Mouse (Mus musculus) olfactory bulb, adult 2 months (tissue): ENCODE results near the gene Sumo1. TPM values are rescaled to one million over a fixed set of nuclear protein-coding genes. Genes with fewer than 3 reads are reported as not detected.

Source experiments
- H3K27ac ChIP-seq: fragments of 200-500 bp; 2 replicates; pipeline ENCODE4 v1.5.1; 2012; ENCODE audit warnings: low read depth, low read length; ENCODE audit not compliant: insufficient read depth
- H3K4me1 ChIP-seq: fragments of 200-500 bp; 2 replicates; pipeline ENCODE4 v1.6.1; 2012; ENCODE audit warnings: low read length; ENCODE audit not compliant: control insufficient read depth, insufficient read depth
- H3K4me3 ChIP-seq: fragments of 200-500 bp; 2 replicates; pipeline ENCODE4 v1.5.1; 2012; ENCODE audit warnings: mild to moderate bottlenecking, low read depth, low read length, moderate library complexity; ENCODE audit not compliant: insufficient read depth
- CTCF ChIP-seq: fragments of 200-500 bp; IDR thresholded peaks from 2 replicates; pipeline ENCODE4 v1.5.1; 2012; ENCODE audit warnings: low read depth, mild to moderate bottlenecking, low read length, moderate library complexity; ENCODE audit not compliant: insufficient read depth
- POLR2A ChIP-seq: fragments of 200-500 bp; IDR thresholded peaks from 2 replicates; pipeline ENCODE4 v1.6.1; 2012; ENCODE audit warnings: mild to moderate bottlenecking, low read depth, low read length, moderate library complexity; ENCODE audit not compliant: insufficient read depth
- WGBS: fragments of 180-500 bp; shearing (Covaris S2); methylation state at CpG from one replicate; pipeline ENCODE4 v1.1.7; 2018; 5-methylcytosine and 5-hydroxymethylcytosine counted together
- polyA plus RNA-seq: library from polyadenylated mRNA; stranded (reverse); fragments of >200 nt; gene quantifications from 2 replicates; pipeline ENCODE4 v1.2.4, GENCODE M21; 2012; ENCODE audit warnings: low replicate concordance; ENCODE audit not compliant: missing spikeins, insufficient read depth, insufficient read length

Gene Sumo1
- polyA plus RNA-seq, 1 experiment: not detected

- WGBS: 80% methylated on average over 6 of the region's 6 CpGs
- TF ChIP-seq CTCF (no peak), POLR2A (no peak)
- Histone ChIP-seq H3K4me3 (no peak overlapping the region), H3K4me1 (no peaks in the 10 kb centered on the region; the same call in 1 of the 2 replicates), H3K27ac (no peak overlapping the region)
Observed at GRCm38 (mm10) chr1:59550227-59550626, 120.4 kb downstream of the Sumo1 start.

DNA sequence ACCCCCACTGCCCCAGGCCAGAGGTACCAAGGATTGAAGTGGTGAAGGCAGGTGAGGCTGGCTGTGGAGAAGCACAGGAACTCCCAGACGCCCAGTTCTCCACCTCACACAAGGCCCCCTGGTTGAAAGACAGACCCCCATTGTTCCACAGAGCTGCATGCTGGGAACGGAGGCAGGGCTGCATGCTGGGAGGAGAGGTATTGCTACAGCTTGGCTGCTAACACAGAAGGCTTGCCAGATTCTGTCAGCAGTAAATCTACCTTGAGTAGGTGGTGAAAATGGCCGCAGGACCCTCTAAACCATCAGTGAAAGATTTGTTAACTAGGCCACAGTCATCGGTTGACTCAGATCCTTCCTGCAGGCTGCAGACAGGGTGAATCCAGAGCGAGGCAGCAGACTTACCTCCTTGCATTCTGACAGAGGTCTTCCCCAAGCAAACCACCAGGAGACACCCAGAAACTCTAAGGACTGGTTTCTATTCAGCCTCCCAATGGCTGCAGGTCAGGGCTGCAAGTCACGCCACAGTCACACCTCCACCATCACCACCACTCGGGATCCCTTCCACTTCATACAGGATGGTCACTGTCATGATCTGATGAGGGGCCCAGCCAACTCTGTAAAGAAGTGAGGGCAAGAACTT, 121.5 kb downstream of the Sumo1 start:
- 84% methylated on average over 7 of the region's 7 CpGs for WGBS
- Histone ChIP-seq H3K4me3 (no peak overlapping the region), H3K4me1 (no peaks in the 10 kb centered on the region; the same call in 1 of the 2 replicates), H3K27ac (no peak overlapping the region)
- no peak for TF ChIP-seq CTCF
- TF ChIP-seq POLR2A: no peak

DNA sequence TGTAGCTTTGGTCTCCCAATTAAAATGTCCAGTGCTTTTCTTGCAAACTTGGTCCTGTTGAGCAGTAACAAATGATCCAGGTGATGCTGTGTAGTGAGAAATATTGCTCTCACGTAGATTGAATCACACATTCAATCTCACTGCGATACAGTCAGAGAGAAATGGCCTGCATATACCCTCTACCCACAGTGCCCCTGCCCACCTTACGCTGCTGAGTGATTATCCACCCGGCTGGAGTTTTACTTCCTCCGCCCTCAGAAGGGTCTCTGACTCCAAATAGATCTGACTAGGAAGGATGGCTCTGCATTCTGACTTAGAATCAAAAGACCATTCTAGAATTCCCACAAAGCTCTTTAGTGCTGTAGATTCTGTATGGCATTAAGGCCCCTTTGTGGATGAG, 122.1 kb downstream of the Sumo1 start:
- TF ChIP-seq CTCF: no peak
- no peak for TF ChIP-seq POLR2A
- no peak overlapping the region for H3K27ac ChIP-seq
- WGBS: 95% methylated on average over 5 of the region's 5 CpGs

DNA sequence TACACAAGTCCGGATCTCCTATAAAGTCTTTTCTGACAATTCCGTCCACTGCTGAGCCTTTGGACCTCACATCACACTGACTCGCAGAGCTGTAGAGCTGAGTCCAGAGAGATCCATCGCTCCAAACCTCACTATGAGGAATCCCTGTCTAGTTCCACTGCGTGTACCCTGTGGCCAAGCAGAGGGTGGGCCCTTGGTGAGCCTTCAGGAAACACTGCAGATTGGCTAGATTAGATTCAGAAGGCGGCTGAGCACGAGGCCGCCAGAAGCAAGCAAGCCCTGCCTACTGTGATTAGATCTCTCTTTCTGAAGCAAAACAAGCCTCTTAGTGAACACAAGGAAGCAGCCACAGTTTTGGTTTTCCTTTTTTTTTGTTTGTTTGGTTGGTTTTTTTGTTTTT, 126.7 kb downstream of the Sumo1 start:
- H3K27ac ChIP-seq: no peak overlapping the region
- 91% methylated on average over 8 of the region's 8 CpGs for WGBS
- TF ChIP-seq CTCF: no peak
- TF ChIP-seq POLR2A: no peak

More for the DNA sequence above, 122.1 kb downstream of the Sumo1 start:
- H3K4me1 ChIP-seq: no peaks in the 10 kb centered on the region; the same call in 1 of the 2 replicates
- no peak overlapping the region for H3K4me3 ChIP-seq

GRCm38 (mm10) chr1:59542231-59542630, 128.4 kb downstream of the Sumo1 start:
- TF ChIP-seq CTCF (no peak), POLR2A (no peak)
- H3K4me1 ChIP-seq: peaks cover 2% of the 10 kb centered on the region; the same call in 1 of the 2 replicates
- H3K4me3 ChIP-seq: no peak overlapping the region
- no peak overlapping the region for H3K27ac ChIP-seq
- WGBS: 87% methylated on average over 6 of the region's 6 CpGs

More for the DNA sequence above, 126.7 kb downstream of the Sumo1 start:
- Histone ChIP-seq H3K4me1 (peaks cover 2% of the 10 kb centered on the region; the same call in 1 of the 2 replicates), H3K4me3 (no peak overlapping the region)

DNA sequence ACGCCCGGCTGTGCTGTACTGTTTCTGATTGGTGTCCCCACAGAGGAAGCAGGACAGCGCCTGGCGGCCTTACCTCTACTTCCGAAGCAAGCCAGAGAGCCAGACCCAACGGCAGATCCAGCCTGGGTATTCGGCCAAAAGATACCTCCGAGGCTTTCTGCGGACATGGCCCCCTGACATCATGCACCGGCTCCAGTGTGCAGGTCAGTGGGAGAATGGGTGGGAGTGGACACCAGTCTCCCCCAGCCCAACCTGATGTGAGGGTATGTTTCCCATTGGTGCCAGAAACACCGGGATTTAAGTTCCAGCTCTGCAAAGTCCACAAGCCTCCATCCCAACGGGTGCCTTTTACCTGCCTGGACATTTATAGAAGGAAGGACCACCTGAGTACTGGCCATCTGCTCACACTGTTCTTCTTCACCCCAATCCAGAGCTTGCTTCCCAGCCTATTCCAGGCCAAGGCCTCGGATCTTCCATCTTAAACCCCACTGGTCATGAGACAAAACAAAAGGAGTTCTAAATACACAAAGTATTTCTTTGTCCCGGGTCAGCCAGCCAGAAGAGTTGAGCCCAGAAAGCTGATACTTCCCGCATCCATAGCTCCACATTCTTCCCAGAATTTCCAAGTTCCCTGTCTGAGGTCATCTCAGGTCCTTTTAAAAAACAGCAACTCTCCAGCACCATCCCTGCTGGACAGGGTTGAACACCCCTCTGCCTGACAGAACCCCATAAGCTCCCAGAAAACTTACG, 129.2 kb downstream of the Sumo1 start:
- Histone ChIP-seq H3K27ac (no peak overlapping the region), H3K4me1 (peaks cover 5% of the 10 kb centered on the region), H3K4me3 (no peak overlapping the region)
- WGBS: 92% methylated on average over 16 of the region's 16 CpGs
- TF ChIP-seq POLR2A: no peak
- TF ChIP-seq CTCF: no peak

GRCm38 (mm10) chr1:59540537-59541148, 130.0 kb downstream of the Sumo1 start:
- no peak overlapping the region for H3K27ac ChIP-seq
- peaks cover 8% of the 10 kb centered on the region for H3K4me1 ChIP-seq
- H3K4me3 ChIP-seq: no peak overlapping the region
- WGBS: 52% methylated on average over 19 of the region's 19 CpGs
- TF ChIP-seq CTCF (no peak), POLR2A (no peak)

- TF ChIP-seq CTCF (no peak), POLR2A (no peak)
- 93% methylated on average over 5 of the region's 5 CpGs for WGBS
- H3K4me3 ChIP-seq: no peak overlapping the region
- H3K27ac ChIP-seq: no peak overlapping the region
- peaks cover 16% of the 10 kb centered on the region for H3K4me1 ChIP-seq
Observed at GRCm38 (mm10) chr1:59538381-59538780, 132.3 kb downstream of the Sumo1 start.

Other genes with a start within 250 kb of the Sumo1 start
- not detected in 2 replicates for gene Fzd7, start 188.4 kb downstream of the Sumo1 start, polyA plus RNA-seq
- gene Gm973, start 154.6 kb downstream of the Sumo1 start, polyA plus RNA-seq: not detected in 2 replicates
- gene Nop58, start 14.1 kb upstream of the Sumo1 start, polyA plus RNA-seq: not detected in 2 replicates
- gene Bmpr2, start 92.6 kb upstream of the Sumo1 start, polyA plus RNA-seq: 58.9 and 146 TPM in 2 replicates
- not detected in 2 replicates for gene Fam117b, start 242.2 kb upstream of the Sumo1 start, polyA plus RNA-seq